22 mouse cellular contexts compared by ENCODE assay signal in genomic region chr9:34977700-34978099, GRCm38 (mm10).
"Had no signal": no experiment of that assay in that cellular context is flagged by ENCODE, and none has a peak within 500 bp of the region (broad histone marks: within the 10 kb centered on the region; RNA-seq: fewer than 3 reads in every experiment).

No protein-coding gene starts in this region.

- H3K4me1 ChIP-seq: neural tube, embryonic 13.5 days had no signal

- H3K9me3 ChIP-seq: kidney, embryonic 15.5 days; limb, embryonic 15.5 days; neural tube, embryonic 13.5 days had no signal

- H3K27me3 ChIP-seq: kidney, embryonic 15.5 days; limb, embryonic 15.5 days; neural tube, embryonic 13.5 days had no signal

- H3K36me3 ChIP-seq: kidney, embryonic 15.5 days; limb, embryonic 15.5 days; neural tube, embryonic 13.5 days had no signal

- H3K4me3 ChIP-seq: kidney, embryonic 15.5 days; limb, embryonic 12.5 days; limb, embryonic 15.5 days; neural tube, embryonic 13.5 days had no signal

- DNase-seq: kidney, adult 2 months; kidney, postnatal 10 days; kidney, postnatal 36 days; left cerebral cortex, postnatal 4 days; liver, postnatal 0 days; lung, embryonic 14.5 days; right cerebral cortex, adult 18-20 months; right cerebral cortex, postnatal 14 days; right cerebral cortex, postnatal 4 days; thymus, adult 2 months; thymus, postnatal 14 days; thymus, postnatal 4 days had no signal

- H3K4me2 ChIP-seq: kidney, embryonic 15.5 days; limb, embryonic 12.5 days; limb, embryonic 15.5 days; liver, embryonic 11.5 days; lung, embryonic 14.5 days; neural tube, embryonic 13.5 days had no signal

- H3K9ac ChIP-seq: kidney, embryonic 15.5 days; limb, embryonic 12.5 days; limb, embryonic 15.5 days; liver, embryonic 14.5 days; liver, postnatal 0 days; lung, embryonic 14.5 days; neural tube, embryonic 13.5 days had no signal

- H3K27ac ChIP-seq: kidney, embryonic 15.5 days; limb, embryonic 12.5 days; limb, embryonic 15.5 days; liver, embryonic 14.5 days; macrophage; neural tube, embryonic 13.5 days; stomach, postnatal 0 days had no signal

- ATAC-seq: intestine, postnatal 0 days; liver, postnatal 0 days; lung, postnatal 0 days had no signal
